Mouse (Mus musculus): Measurements from ENCODE around the gene Pfdn2.

- TF ChIP-seq CTCF (IDR thresholded peaks at IDR 0.05; ENCODE audit: low read depth, low read length) (no peak), POLR2A (IDR thresholded peaks at IDR 0.05; ENCODE audit: insufficient read depth, low read length) (no peak), EP300 (IDR thresholded peaks at IDR 0.05; ENCODE audit: insufficient read depth, low read depth, low read length) (no peak)
Observed at GRCm38 (mm10) chr1:171298226-171298625, 47.2 kb upstream of the Pfdn2 start.
